Mouse (Mus musculus): ENCODE measurements around the gene Tctn1. TPM values are rescaled to one million over a fixed set of nuclear protein-coding genes. Genes with fewer than 3 reads are reported as not detected.

Tctn1 gene
- polyA plus RNA-seq, 1 experiment from 2014 or later = 2.7 TPM

- no peak overlapping the region for H3K4me3 ChIP-seq
- no peaks in the 10 kb centered on the region for H3K27me3 ChIP-seq (replicated peaks)
- H3K9me3 ChIP-seq (replicated peaks) = no peaks in the 10 kb centered on the region
- no peak overlapping the region for H3K27ac ChIP-seq (ENCODE audit: poor library complexity, severe bottlenecking)
- peaks cover 26% of the 10 kb centered on the region for H3K36me3 ChIP-seq
- no peak overlapping the region for H3K4me2 ChIP-seq
- ATAC-seq (ENCODE audit: insufficient number of reproducible peaks, low FRiP score) = no peak
- 63% methylated on average over 3 of the region's 3 CpGs for WGBS
- H3K4me1 ChIP-seq (replicated peaks) = peaks cover 9% of the 10 kb centered on the region
- H3K9ac ChIP-seq = no peak overlapping the region
These were observed 19.1 kb downstream of the Tctn1 start for GRCm38 (mm10) chr5:122245186-122245585.

- WGBS = 90% methylated on average over 17 of the region's 17 CpGs
- H3K36me3 ChIP-seq = peaks cover 26% of the 10 kb centered on the region
- ATAC-seq (ENCODE audit: insufficient number of reproducible peaks, low FRiP score) = no peak
These were observed 20.3 kb downstream of the Tctn1 start for GRCm38 (mm10) chr5:122243781-122244523.

DNA sequence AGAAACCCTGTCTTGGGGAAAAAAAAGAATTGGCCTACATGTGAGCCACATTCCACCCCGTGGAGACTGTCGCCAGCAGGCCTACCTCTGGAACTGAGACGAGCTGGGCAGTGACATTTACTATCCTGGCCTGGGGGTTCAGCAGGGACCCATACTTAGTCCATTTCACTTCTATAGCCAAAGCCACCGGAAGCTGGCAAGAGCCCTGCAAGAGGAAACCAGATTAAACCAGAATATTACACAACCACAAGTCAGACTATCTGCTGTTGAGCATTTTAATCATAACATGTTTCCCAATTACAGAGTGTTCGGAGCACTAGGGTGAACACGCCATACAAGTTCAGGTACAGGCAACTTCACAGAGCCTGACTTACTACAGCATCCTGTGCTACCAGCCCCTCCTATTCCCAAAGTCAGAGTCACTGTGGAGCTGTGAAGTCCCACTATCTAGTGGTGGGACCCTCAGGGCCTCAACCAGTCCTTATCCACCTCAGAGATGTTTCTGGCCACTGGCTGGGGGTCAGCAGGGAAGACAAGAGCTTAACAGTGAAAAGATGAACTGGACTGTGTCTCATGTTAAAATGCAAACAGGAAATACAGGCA, 21.6 kb downstream of the Tctn1 start:
- no peak overlapping the region for H3K27ac ChIP-seq (ENCODE audit: poor library complexity, severe bottlenecking)
- peaks cover 20% of the 10 kb centered on the region for H3K36me3 ChIP-seq
- H3K4me3 ChIP-seq = no peak overlapping the region
- H3K4me1 ChIP-seq (replicated peaks) = peaks cover 4% of the 10 kb centered on the region
- no peaks in the 10 kb centered on the region for H3K27me3 ChIP-seq (replicated peaks)
- no peaks in the 10 kb centered on the region for H3K9me3 ChIP-seq (replicated peaks)
- no peak overlapping the region for H3K9ac ChIP-seq
- WGBS = 78% methylated on average over 6 of the region's 6 CpGs
- H3K4me2 ChIP-seq = no peak overlapping the region
- no peak for ATAC-seq (ENCODE audit: insufficient number of reproducible peaks, low FRiP score)

More at GRCm38 (mm10) chr5:122243781-122244523, 20.3 kb downstream of the Tctn1 start:
- Histone ChIP-seq H3K27me3 (replicated peaks) (no peaks in the 10 kb centered on the region), H3K4me1 (replicated peaks) (peaks cover 9% of the 10 kb centered on the region), H3K9ac (no peak overlapping the region), H3K27ac (ENCODE audit: poor library complexity, severe bottlenecking) (no peak overlapping the region), H3K4me2 (no peak overlapping the region), H3K4me3 (no peak overlapping the region), H3K9me3 (replicated peaks) (no peaks in the 10 kb centered on the region)

DNA sequence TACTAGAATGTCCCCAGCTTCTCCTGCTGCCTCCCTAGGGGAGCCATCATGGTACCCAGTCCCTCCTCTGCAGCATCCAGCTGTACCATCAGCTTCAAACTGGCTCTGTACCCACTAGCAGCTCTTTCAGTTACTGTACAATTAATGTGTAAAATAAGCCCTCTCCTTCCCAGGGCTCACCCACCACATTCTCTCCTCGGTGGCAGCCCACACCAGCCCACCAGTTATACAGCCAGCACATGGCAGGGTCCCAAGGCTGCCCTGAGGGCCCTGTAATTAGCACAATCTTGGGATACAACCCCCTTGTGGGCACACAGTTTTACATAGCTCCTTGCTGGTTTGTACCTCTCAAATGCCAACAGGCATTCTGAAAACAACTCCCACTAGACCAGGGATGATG, 23.3 kb downstream of the Tctn1 start:
- H3K9me3 ChIP-seq (replicated peaks) = no peaks in the 10 kb centered on the region
- no peak for ATAC-seq (ENCODE audit: insufficient number of reproducible peaks, low FRiP score)
- H3K4me1 ChIP-seq (replicated peaks) = no peaks in the 10 kb centered on the region; the same call in 1 of the 2 replicates
- peaks cover 20% of the 10 kb centered on the region for H3K36me3 ChIP-seq
- no peak overlapping the region for H3K27ac ChIP-seq (ENCODE audit: poor library complexity, severe bottlenecking)
- 83% methylated on average over 1 of the region's 1 CpGs for WGBS
- no peaks in the 10 kb centered on the region for H3K27me3 ChIP-seq (replicated peaks)
- H3K4me3 ChIP-seq = no peak overlapping the region
- H3K4me2 ChIP-seq = no peak overlapping the region
- no peak overlapping the region for H3K9ac ChIP-seq

GRCm38 (mm10) chr5:122240521-122240920, 23.7 kb downstream of the Tctn1 start:
- Histone ChIP-seq H3K27ac (ENCODE audit: poor library complexity, severe bottlenecking) (no peak overlapping the region), H3K9ac (no peak overlapping the region), H3K36me3 (peaks cover 20% of the 10 kb centered on the region), H3K4me2 (no peak overlapping the region), H3K4me1 (replicated peaks) (no peaks in the 10 kb centered on the region; the same call in 1 of the 2 replicates), H3K9me3 (replicated peaks) (no peaks in the 10 kb centered on the region), H3K27me3 (replicated peaks) (no peaks in the 10 kb centered on the region), H3K4me3 (no peak overlapping the region)
- ATAC-seq (ENCODE audit: insufficient number of reproducible peaks, low FRiP score) = no peak
- 89% methylated on average over 11 of the region's 11 CpGs for WGBS

GRCm38 (mm10) chr5:122239618-122240017, 24.6 kb downstream of the Tctn1 start:
- H3K4me1 ChIP-seq (replicated peaks) = no peaks in the 10 kb centered on the region; the same call in 1 of the 2 replicates
- no peaks in the 10 kb centered on the region for H3K27me3 ChIP-seq (replicated peaks)
- no peak overlapping the region for H3K27ac ChIP-seq (ENCODE audit: poor library complexity, severe bottlenecking)
- 49% methylated on average over 7 of the region's 7 CpGs for WGBS
- H3K36me3 ChIP-seq = peaks cover 20% of the 10 kb centered on the region
- H3K4me2 ChIP-seq = no peak overlapping the region
- no peak for ATAC-seq (ENCODE audit: insufficient number of reproducible peaks, low FRiP score)
- H3K9ac ChIP-seq = no peak overlapping the region
- H3K4me3 ChIP-seq = no peak overlapping the region
- no peaks in the 10 kb centered on the region for H3K9me3 ChIP-seq (replicated peaks)

DNA sequence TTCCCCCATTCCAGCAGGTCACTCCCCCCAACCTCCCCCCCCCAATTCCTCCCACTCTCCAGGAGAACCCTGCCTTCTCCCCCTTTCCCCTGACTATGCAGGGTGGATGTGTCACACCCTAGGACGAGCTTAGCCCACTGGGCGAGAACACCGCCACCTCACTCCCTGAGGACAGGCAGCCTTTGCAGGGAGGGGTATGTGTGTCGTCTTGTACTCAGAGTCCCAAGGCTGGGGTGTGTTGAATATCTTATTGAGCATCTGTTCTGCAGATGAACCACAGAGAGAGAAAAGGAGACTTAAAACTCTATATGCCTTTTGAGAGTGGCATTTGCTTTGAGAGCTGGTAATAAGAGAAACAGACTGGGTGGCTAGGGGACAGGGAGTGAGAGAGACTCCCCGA, 27.1 kb downstream of the Tctn1 start:
- Histone ChIP-seq H3K27me3 (replicated peaks) (no peaks in the 10 kb centered on the region), H3K27ac (ENCODE audit: poor library complexity, severe bottlenecking) (no peak overlapping the region), H3K4me1 (replicated peaks) (peaks cover 4% of the 10 kb centered on the region; the same call in 1 of the 2 replicates), H3K36me3 (peaks cover 16% of the 10 kb centered on the region), H3K4me2 (no peak overlapping the region), H3K9me3 (replicated peaks) (no peaks in the 10 kb centered on the region), H3K4me3 (no peak overlapping the region), H3K9ac (no peak overlapping the region)
- WGBS = 75% methylated on average over 5 of the region's 5 CpGs
- no peak for ATAC-seq (ENCODE audit: insufficient number of reproducible peaks, low FRiP score)

DNA sequence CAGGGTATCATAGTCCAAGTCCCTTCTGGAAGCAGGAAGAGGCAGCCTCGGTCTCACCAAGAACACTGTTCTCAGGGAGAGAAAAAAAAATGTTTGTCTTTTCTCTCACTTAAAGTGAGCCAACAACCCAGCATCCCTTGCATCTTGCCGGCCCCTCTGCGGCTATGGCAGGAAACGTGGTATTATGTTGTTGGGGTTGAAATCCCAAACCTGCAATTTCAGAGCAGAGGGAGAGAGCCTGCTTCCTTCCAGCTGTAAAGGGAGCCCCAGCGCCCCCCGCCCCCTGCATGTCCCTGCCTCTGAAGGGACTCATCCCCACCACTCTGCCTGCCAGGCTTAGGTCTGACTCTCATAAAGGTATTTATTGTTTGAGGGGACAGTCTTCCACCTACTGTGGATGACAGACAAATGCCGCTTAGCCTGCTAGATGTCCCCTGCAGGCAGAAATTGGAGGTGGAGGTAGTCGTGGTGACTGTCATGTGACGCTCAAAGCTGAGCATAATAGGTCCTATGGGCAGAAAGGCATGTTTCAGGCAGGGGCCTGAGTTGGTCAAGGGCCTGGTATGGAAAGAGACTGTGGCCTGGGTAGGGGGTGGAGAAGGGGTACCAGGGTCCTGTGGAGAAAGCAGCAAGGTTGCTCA, 28.9 kb downstream of the Tctn1 start:
- peaks cover 1% of the 10 kb centered on the region; the same call in 1 of the 2 replicates for H3K36me3 ChIP-seq
- 69% methylated on average over 9 of the region's 9 CpGs for WGBS
- H3K4me1 ChIP-seq (replicated peaks) = peaks cover 4% of the 10 kb centered on the region; the same call in 1 of the 2 replicates
- no peaks in the 10 kb centered on the region for H3K27me3 ChIP-seq (replicated peaks)
- no peak overlapping the region for H3K9ac ChIP-seq
- H3K9me3 ChIP-seq (replicated peaks) = no peaks in the 10 kb centered on the region
- H3K27ac ChIP-seq (ENCODE audit: poor library complexity, severe bottlenecking) = no peak overlapping the region
- no peak for ATAC-seq (ENCODE audit: insufficient number of reproducible peaks, low FRiP score)
- no peak overlapping the region for H3K4me2 ChIP-seq
- H3K4me3 ChIP-seq = no peak overlapping the region

- Histone ChIP-seq H3K4me2 (no peak overlapping the region), H3K27me3 (replicated peaks) (no peaks in the 10 kb centered on the region), H3K4me1 (replicated peaks) (peaks cover 4% of the 10 kb centered on the region; the same call in 1 of the 2 replicates), H3K36me3 (no peaks in the 10 kb centered on the region), H3K9me3 (replicated peaks) (no peaks in the 10 kb centered on the region), H3K9ac (no peak overlapping the region), H3K27ac (ENCODE audit: poor library complexity, severe bottlenecking) (no peak overlapping the region), H3K4me3 (no peak overlapping the region)
- ATAC-seq (ENCODE audit: insufficient number of reproducible peaks, low FRiP score) = no peak
- WGBS = 78% methylated on average over 9 of the region's 9 CpGs
These were observed 29.7 kb downstream of the Tctn1 start for GRCm38 (mm10) chr5:122234319-122235195.

GRCm38 (mm10) chr5:122233695-122234094, 30.6 kb downstream of the Tctn1 start:
- ATAC-seq (ENCODE audit: insufficient number of reproducible peaks, low FRiP score) = no peak
- 79% methylated on average over 12 of the region's 12 CpGs for WGBS
- Histone ChIP-seq H3K4me1 (replicated peaks) (0 out of 2 replicates have a peak, but pooled peaks cover 4% of the 10 kb centered on the region), H3K9me3 (replicated peaks) (no peaks in the 10 kb centered on the region), H3K27ac (ENCODE audit: poor library complexity, severe bottlenecking) (no peak overlapping the region), H3K36me3 (no peaks in the 10 kb centered on the region), H3K4me3 (no peak overlapping the region), H3K27me3 (replicated peaks) (no peaks in the 10 kb centered on the region), H3K4me2 (no peak overlapping the region), H3K9ac (no peak overlapping the region)

All from heart, embryonic 12.5 days (tissue).